Mouse (Mus musculus) lung, postnatal 36 days (tissue): ENCODE measurements around the gene Nlrp6.
"Not testable (repeated sequence)": the region's sequence is repeated elsewhere in the genome, so short reads cannot be mapped to it uniquely, and the experiment has no call there.

Experiments used
- DNase-seq: peaks from one replicate; pipeline ENCODE4 v3.0.0; 2022; ENCODE audit warnings: mixed read lengths

Gene Nlrp6

DNA sequence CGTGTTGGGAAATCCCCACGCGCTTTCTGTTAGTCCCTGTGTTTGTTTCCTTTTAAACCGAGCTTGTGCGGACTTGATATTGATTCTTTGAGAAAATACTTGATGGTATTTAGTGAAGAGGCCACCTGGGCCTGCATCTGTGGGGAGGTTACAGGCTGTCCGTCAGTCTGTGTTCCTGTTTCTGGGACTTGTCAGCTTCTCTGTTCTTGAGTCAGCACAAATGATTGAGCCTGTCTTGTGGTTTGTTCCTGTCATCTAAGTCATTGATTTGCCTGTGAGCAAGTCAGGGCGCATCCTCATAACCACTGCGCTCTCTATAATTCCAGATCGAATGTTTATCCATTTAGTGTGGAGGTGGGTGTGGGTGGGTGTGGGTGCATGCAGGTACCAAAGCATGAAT is 56.0 kb downstream of the Nlrp6 start:
- not testable (repeated sequence) for DNase-seq
